Mouse (Mus musculus) limb, embryonic 14.5 days (tissue): Measurements from ENCODE around the gene Cdca4. TPM values are rescaled to one million over a fixed set of nuclear protein-coding genes. Genes with fewer than 3 reads are reported as not detected.
A peak's percentile ranks its signal among the peaks of the same experiment; 100 is the strongest.

Source experiments
- ATAC-seq: fragments of 200-750 bp; cut with Nextera tagmentation; 2 replicates; pipeline ENCODE4 v1.8.0; 2017; ENCODE audit warnings: low read depth, moderate number of reproducible peaks, moderate TSS enrichment; ENCODE audit not compliant: low FRiP score
- DNase-seq: peaks from one replicate; pipeline ENCODE4 v3.0.0-alpha.2; 2015; ENCODE audit warnings: low spot score
- H3K27ac ChIP-seq: fragments of 300-500 bp; sonication (generic); replicated peaks from 2 replicates; pipeline ENCODE4 v1.5.1; 2014; ENCODE audit warnings: low read depth, mild to moderate bottlenecking, low read length, moderate library complexity, mixed read lengths
- H3K27me3 ChIP-seq: fragments of 300-500 bp; sonication (generic); 2 replicates; pipeline ENCODE4 v1.6.1; 2014; ENCODE audit warnings: low read length, mixed read lengths; ENCODE audit not compliant: control insufficient read depth, insufficient read depth
- H3K36me3 ChIP-seq: fragments of 300-500 bp; sonication (generic); 2 replicates; pipeline ENCODE4 v1.6.1; 2014; ENCODE audit warnings: mild to moderate bottlenecking, low read length, moderate library complexity, mixed read lengths; ENCODE audit not compliant: control insufficient read depth, insufficient read depth
- H3K4me1 ChIP-seq: fragments of 300-500 bp; sonication (generic); 2 replicates; pipeline ENCODE4 v1.6.1; 2014; ENCODE audit warnings: antibody characterized with exemption, low read length, mixed read lengths; ENCODE audit not compliant: control insufficient read depth, insufficient read depth
- H3K4me2 ChIP-seq: fragments of 300-500 bp; sonication (generic); replicated peaks from 2 replicates; pipeline ENCODE4 v1.6.1; 2014; ENCODE audit warnings: low read depth, mild to moderate bottlenecking, low read length, moderate library complexity; ENCODE audit not compliant: severe bottlenecking
- H3K4me3 ChIP-seq: fragments of 300-500 bp; sonication (generic); replicated peaks from 2 replicates; pipeline ENCODE4 v1.5.1; 2014; ENCODE audit warnings: low read length
- H3K9ac ChIP-seq: fragments of 300-500 bp; sonication (generic); 2 replicates; pipeline ENCODE4 v1.6.1; 2014; ENCODE audit warnings: mild to moderate bottlenecking, low read depth, low read length, moderate library complexity; ENCODE audit not compliant: severe bottlenecking
- H3K9me3 ChIP-seq: fragments of 300-500 bp; sonication (generic); 2 replicates; pipeline ENCODE4 v1.6.1; 2016; ENCODE audit warnings: low read length; ENCODE audit not compliant: control insufficient read depth
- POLR2A ChIP-seq: fragments of 200-500 bp; IDR thresholded peaks from 2 replicates; pipeline ENCODE4 v1.8.0; 2012; ENCODE audit warnings: inconsistent platforms, mild to moderate bottlenecking, moderate library complexity, borderline replicate concordance; ENCODE audit not compliant: insufficient read depth, insufficient read length; ENCODE audit errors: extremely low read depth
- WGBS: fragments of 180-500 bp; shearing (Covaris S2); extraction: QIAGEN DNeasy Blood & Tissue Kit; methylation state at CpG from one replicate; pipeline ENCODE4 v1.1.7; 2014; 5-methylcytosine and 5-hydroxymethylcytosine counted together
- polyA plus RNA-seq, 2 experiments: library from polyadenylated mRNA; depleted of rRNA in 1 of 2; stranded (reverse) in 1 of 2; unstranded in 1 of 2; fragments of >200 nt; fragmentation: Nextera tagmentation in 1 of 2; extraction: Ambion mirVana in 1 of 2; gene quantifications; 2 replicates each; pipeline versions ENCODE4 v1.2.1 to v1.2.3; 2012 to 2014

Cdca4 gene
- polyA plus RNA-seq, 2 experiments = 81.0 to 113 TPM

GRCm38 (mm10) chr12:112797672-112798331 lies 31.4 kb downstream of the Cdca4 start:
- Histone ChIP-seq H3K9ac (no peak overlapping the region), H3K27ac (peak overlapping the region; percentile 52; the same call in 1 of the 2 replicates), H3K27me3 (peaks cover 14% of the 10 kb centered on the region), H3K9me3 (no peaks in the 10 kb centered on the region), H3K36me3 (no peaks in the 10 kb centered on the region), H3K4me1 (peaks cover 33% of the 10 kb centered on the region), H3K4me3 (no peak overlapping the region), H3K4me2 (no peak overlapping the region)
- WGBS = 52% methylated on average over 14 of the region's 15 CpGs
- DNase-seq (no peak), ATAC-seq (no peak)
- TF ChIP-seq POLR2A = no peak

- Histone ChIP-seq H3K36me3 (no peaks in the 10 kb centered on the region), H3K9ac (no peak overlapping the region), H3K27me3 (peaks cover 13% of the 10 kb centered on the region), H3K27ac (no peak overlapping the region), H3K9me3 (no peaks in the 10 kb centered on the region), H3K4me2 (no peak overlapping the region), H3K4me1 (peaks cover 30% of the 10 kb centered on the region), H3K4me3 (no peak overlapping the region)
- DNase-seq (no peak), ATAC-seq (no peak)
- no peak for TF ChIP-seq POLR2A
- WGBS = 45% methylated on average over 17 of the region's 17 CpGs
Measured at GRCm38 (mm10) chr12:112796551-112797510, 32.4 kb downstream of the Cdca4 start.

- H3K4me1 ChIP-seq = peaks cover 29% of the 10 kb centered on the region
- H3K27ac ChIP-seq = no peak overlapping the region
- no peak overlapping the region for H3K4me2 ChIP-seq
- no peak for DNase-seq
- no peak overlapping the region for H3K4me3 ChIP-seq
- 0 out of 2 replicates have a peak overlapping the region, but pooled peaks have one; percentile 21 for H3K9ac ChIP-seq
- 60% methylated on average over 18 of the region's 18 CpGs for WGBS
- H3K9me3 ChIP-seq = no peaks in the 10 kb centered on the region
- no peaks in the 10 kb centered on the region for H3K36me3 ChIP-seq
- no peak for ATAC-seq
- 0 out of 2 replicates have a peak, but pooled peaks cover 1% of the 10 kb centered on the region for H3K27me3 ChIP-seq
- no peak for TF ChIP-seq POLR2A
Measured at GRCm38 (mm10) chr12:112795466-112796104, 33.6 kb downstream of the Cdca4 start.

GRCm38 (mm10) chr12:112794998-112795397 lies 34.2 kb downstream of the Cdca4 start:
- WGBS = 86% methylated on average over 5 of the region's 5 CpGs
- Histone ChIP-seq H3K9ac (0 out of 2 replicates have a peak overlapping the region, but pooled peaks have one; percentile 21), H3K27me3 (no peaks in the 10 kb centered on the region), H3K9me3 (no peaks in the 10 kb centered on the region), H3K4me2 (no peak overlapping the region), H3K4me1 (peaks cover 29% of the 10 kb centered on the region), H3K27ac (no peak overlapping the region), H3K4me3 (no peak overlapping the region), H3K36me3 (no peaks in the 10 kb centered on the region)
- ATAC-seq (no peak), DNase-seq (no peak)
- TF ChIP-seq POLR2A = no peak

GRCm38 (mm10) chr12:112794356-112794816 lies 34.8 kb downstream of the Cdca4 start:
- no peak for TF ChIP-seq POLR2A
- H3K9ac ChIP-seq = peak overlapping the region; percentile 3; the same call in 1 of the 2 replicates
- DNase-seq = no peak
- no peaks in the 10 kb centered on the region for H3K27me3 ChIP-seq
- WGBS = 21% methylated on average over 7 of the region's 7 CpGs
- H3K36me3 ChIP-seq = no peaks in the 10 kb centered on the region
- no peak overlapping the region for H3K27ac ChIP-seq
- ATAC-seq = no peak
- H3K4me1 ChIP-seq = peaks cover 29% of the 10 kb centered on the region
- no peak overlapping the region for H3K4me3 ChIP-seq
- H3K9me3 ChIP-seq = no peaks in the 10 kb centered on the region
- H3K4me2 ChIP-seq = no peak overlapping the region
